Mouse (Mus musculus) heart, embryonic 16.5 days (tissue): ENCODE measurements around the gene Emilin2. TPM values are rescaled to one million over a fixed set of nuclear protein-coding genes. Genes with fewer than 3 reads are reported as not detected.

Experiments
- ATAC-seq: fragments of 200-750 bp; cut with Nextera tagmentation; replicated peaks from 2 replicates; pipeline ENCODE4 v1.8.0; 2017; ENCODE audit warnings: moderate number of reproducible peaks; ENCODE audit not compliant: insufficient read depth, low FRiP score; ENCODE audit errors: extremely low read depth
- H3K27ac ChIP-seq: fragments of 300-500 bp; sonication (generic); 2 replicates; pipeline ENCODE4 v1.5.1; 2014; ENCODE audit warnings: mild to moderate bottlenecking, low read length, control low read depth, moderate library complexity
- H3K27me3 ChIP-seq: fragments of 300-500 bp; sonication (generic); 2 replicates; pipeline ENCODE4 v1.6.1; 2014; ENCODE audit warnings: low read length, mixed read lengths; ENCODE audit not compliant: control insufficient read depth, insufficient read depth
- H3K36me3 ChIP-seq: fragments of 300-500 bp; sonication (generic); 2 replicates; pipeline ENCODE4 v1.6.1; 2014; ENCODE audit not compliant: control insufficient read depth, insufficient read depth
- H3K4me1 ChIP-seq: fragments of 300-500 bp; sonication (generic); 2 replicates; pipeline ENCODE4 v1.6.1; 2014; ENCODE audit warnings: low read length, mixed read lengths; ENCODE audit not compliant: control insufficient read depth, insufficient read depth
- H3K4me2 ChIP-seq: fragments of 300-500 bp; sonication (generic); 2 replicates; pipeline ENCODE4 v1.6.1; 2014; ENCODE audit warnings: low read depth, mild to moderate bottlenecking, control low read depth, low read length
- H3K4me3 ChIP-seq: fragments of 300-500 bp; sonication (generic); 2 replicates; pipeline ENCODE4 v1.5.1; 2014; ENCODE audit warnings: mild to moderate bottlenecking, control low read depth, low read length
- H3K9ac ChIP-seq: fragments of 300-500 bp; sonication (generic); 2 replicates; pipeline ENCODE4 v1.6.1; 2014; ENCODE audit warnings: low read length, control low read depth
- H3K9me3 ChIP-seq: fragments of 300-500 bp; sonication (generic); replicated peaks from 2 replicates; pipeline ENCODE4 v1.6.1; 2016; ENCODE audit warnings: low read length; ENCODE audit not compliant: control insufficient read depth
- WGBS: fragments of 180-500 bp; shearing (Covaris S2); extraction: QIAGEN DNeasy Blood & Tissue Kit; methylation state at CpG from one replicate; pipeline ENCODE4 v1.1.7; 2014; 5-methylcytosine and 5-hydroxymethylcytosine counted together
- polyA plus RNA-seq: library from polyadenylated mRNA; unstranded; fragments of >200 nt; fragmentation: Nextera tagmentation; extraction: Ambion mirVana; gene quantifications from 2 replicates; pipeline ENCODE4 v1.2.1, GENCODE M21; 2015

Gene Emilin2
- polyA plus RNA-seq, 1 experiment from 2014 or later: 35.5 TPM

DNA sequence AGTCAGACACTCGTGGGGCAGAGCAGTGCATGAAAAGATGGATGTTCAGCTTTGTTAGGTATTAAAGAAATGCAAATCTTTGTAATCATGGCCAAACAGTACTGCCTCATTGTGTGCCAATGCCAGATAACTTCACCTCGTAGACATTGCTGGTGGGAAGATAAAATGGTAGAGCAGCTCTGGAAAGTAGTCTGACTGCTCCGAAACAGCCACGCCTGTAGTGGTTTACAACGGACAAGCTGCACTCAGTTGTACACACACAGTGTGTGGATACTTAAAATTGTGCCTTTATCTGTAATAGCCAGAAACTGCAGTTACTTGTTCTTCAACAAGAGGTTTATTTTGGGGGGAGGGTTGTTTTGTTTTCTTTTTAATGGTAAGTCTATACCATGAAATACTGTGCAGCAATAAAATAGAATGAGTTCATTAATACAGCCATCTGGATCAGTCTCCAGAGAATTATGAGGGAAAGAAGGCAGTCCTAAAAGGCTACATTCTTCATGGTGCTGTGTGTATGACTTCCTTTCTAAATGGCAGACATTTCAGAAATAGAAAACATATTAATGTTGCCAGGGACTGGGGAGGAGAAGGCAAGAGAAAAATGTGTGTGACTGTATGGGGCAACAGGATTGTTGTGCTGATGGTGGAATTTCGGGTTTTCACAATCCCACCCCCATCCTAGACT lies 99.7 kb downstream of the Emilin2 start:
- Histone ChIP-seq H3K27ac (no peak overlapping the region), H3K36me3 (0 out of 2 replicates have a peak, but pooled peaks cover 3% of the 10 kb centered on the region), H3K4me2 (no peak overlapping the region), H3K9ac (no peak overlapping the region), H3K4me1 (peaks cover 19% of the 10 kb centered on the region), H3K27me3 (no peaks in the 10 kb centered on the region), H3K9me3 (peaks cover 8% of the 10 kb centered on the region), H3K4me3 (no peak overlapping the region)
- WGBS: 67% methylated on average over 6 of the region's 6 CpGs
- no peak for ATAC-seq

DNA sequence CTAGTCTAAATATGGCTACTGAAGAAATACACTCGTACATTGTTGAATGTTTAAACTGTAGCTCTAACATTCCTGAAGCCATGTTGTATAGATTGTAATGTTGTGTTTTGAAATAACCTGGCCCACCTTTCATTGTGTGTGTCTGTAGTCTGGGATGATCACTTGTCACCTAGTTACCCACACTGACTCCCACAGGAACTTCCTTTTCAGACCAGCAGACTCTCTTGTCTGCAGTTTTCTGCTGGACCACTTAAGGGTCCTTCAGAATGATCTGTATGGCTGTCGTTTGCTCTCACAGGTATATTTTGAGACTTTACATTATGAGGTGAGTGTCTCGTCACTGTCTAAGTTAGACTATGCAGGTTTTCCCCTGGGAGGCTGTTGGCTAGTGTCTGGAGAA lies 101.8 kb downstream of the Emilin2 start:
- Histone ChIP-seq H3K4me1 (peaks cover 17% of the 10 kb centered on the region), H3K27ac (no peak overlapping the region), H3K4me3 (no peak overlapping the region), H3K9me3 (peaks cover 8% of the 10 kb centered on the region), H3K36me3 (0 out of 2 replicates have a peak, but pooled peaks cover 3% of the 10 kb centered on the region), H3K4me2 (no peak overlapping the region), H3K27me3 (no peaks in the 10 kb centered on the region), H3K9ac (no peak overlapping the region)
- no peak for ATAC-seq
- WGBS: 54% methylated on average over 3 of the region's 3 CpGs

GRCm38 (mm10) chr17:71208921-71209320 lies 102.9 kb downstream of the Emilin2 start:
- no peak overlapping the region for H3K4me3 ChIP-seq
- H3K4me1 ChIP-seq: peaks cover 10% of the 10 kb centered on the region
- no peaks in the 10 kb centered on the region for H3K27me3 ChIP-seq
- peaks cover 8% of the 10 kb centered on the region for H3K9me3 ChIP-seq
- no peak overlapping the region for H3K4me2 ChIP-seq
- 0 out of 2 replicates have a peak, but pooled peaks cover 3% of the 10 kb centered on the region for H3K36me3 ChIP-seq
- H3K27ac ChIP-seq: no peak overlapping the region
- no peak overlapping the region for H3K9ac ChIP-seq
- ATAC-seq: no peak
- 90% methylated on average over 1 of the region's 1 CpGs for WGBS

DNA sequence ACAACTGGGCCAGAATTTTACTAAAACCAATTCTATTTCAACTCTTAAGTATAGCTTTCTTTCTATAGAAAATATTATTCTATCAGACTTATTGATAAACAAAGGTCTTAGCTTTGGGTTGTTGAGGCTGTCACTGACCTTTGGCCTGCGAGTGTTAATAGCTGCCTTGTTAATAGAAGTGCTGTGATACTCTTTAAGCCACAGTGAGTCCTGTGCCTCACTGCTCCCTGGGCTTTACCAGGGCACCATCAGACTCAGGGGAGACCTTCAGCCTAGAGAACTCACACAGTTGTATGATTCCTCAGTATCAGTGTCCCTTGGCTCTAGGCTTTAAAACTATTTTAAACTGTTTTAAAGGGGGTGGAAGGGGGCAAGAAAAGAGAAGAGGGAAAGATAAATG lies 103.4 kb downstream of the Emilin2 start:
- 0 out of 2 replicates have a peak, but pooled peaks cover 8% of the 10 kb centered on the region for H3K4me1 ChIP-seq

GRCm38 (mm10) chr17:71207268-71207667 lies 104.5 kb downstream of the Emilin2 start:
- H3K9me3 ChIP-seq: peaks cover 8% of the 10 kb centered on the region
- no peak overlapping the region for H3K4me2 ChIP-seq
- 96% methylated on average over 3 of the region's 3 CpGs for WGBS
- H3K27me3 ChIP-seq: no peaks in the 10 kb centered on the region
- H3K4me1 ChIP-seq: 0 out of 2 replicates have a peak, but pooled peaks cover 8% of the 10 kb centered on the region
- no peak overlapping the region for H3K4me3 ChIP-seq
- no peak for ATAC-seq
- 0 out of 2 replicates have a peak, but pooled peaks cover 3% of the 10 kb centered on the region for H3K36me3 ChIP-seq
- H3K27ac ChIP-seq: no peak overlapping the region
- no peak overlapping the region for H3K9ac ChIP-seq

More for the DNA sequence above, 103.4 kb downstream of the Emilin2 start:
- Histone ChIP-seq H3K27ac (no peak overlapping the region), H3K4me2 (no peak overlapping the region), H3K9ac (no peak overlapping the region), H3K4me3 (no peak overlapping the region), H3K27me3 (no peaks in the 10 kb centered on the region), H3K9me3 (peaks cover 8% of the 10 kb centered on the region), H3K36me3 (0 out of 2 replicates have a peak, but pooled peaks cover 3% of the 10 kb centered on the region)
- WGBS: 100% methylated on average over 1 of the region's 1 CpGs
- ATAC-seq: no peak

- Histone ChIP-seq H3K4me3 (no peak overlapping the region), H3K27ac (no peak overlapping the region), H3K4me1 (0 out of 2 replicates have a peak, but pooled peaks cover 6% of the 10 kb centered on the region), H3K9me3 (peaks cover 8% of the 10 kb centered on the region), H3K9ac (no peak overlapping the region), H3K36me3 (0 out of 2 replicates have a peak, but pooled peaks cover 3% of the 10 kb centered on the region), H3K4me2 (no peak overlapping the region), H3K27me3 (no peaks in the 10 kb centered on the region)
- ATAC-seq: no peak; the same call in 1 of the 2 replicates
- WGBS: 50% methylated on average over 12 of the region's 12 CpGs
These were observed 105.5 kb downstream of the Emilin2 start for GRCm38 (mm10) chr17:71206136-71206893.

DNA sequence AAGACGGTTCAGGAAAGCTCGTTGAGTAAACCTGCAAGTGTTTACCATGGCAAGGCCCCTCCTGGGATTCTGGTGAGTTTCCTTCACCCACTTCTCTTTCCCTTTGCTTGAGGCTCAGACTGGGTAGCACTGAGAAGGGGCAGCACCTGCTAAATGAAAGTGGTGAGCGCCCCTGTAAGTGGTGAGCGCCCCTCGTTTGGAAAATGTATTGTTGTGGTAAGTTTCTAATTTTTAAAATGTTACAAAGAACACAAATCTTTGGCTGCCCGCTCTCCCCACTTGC lies 107.0 kb downstream of the Emilin2 start:
- Histone ChIP-seq H3K27ac (no peak overlapping the region), H3K4me2 (no peak overlapping the region), H3K9me3 (peaks cover 8% of the 10 kb centered on the region), H3K4me3 (no peak overlapping the region), H3K4me1 (0 out of 2 replicates have a peak, but pooled peaks cover 6% of the 10 kb centered on the region), H3K27me3 (no peaks in the 10 kb centered on the region), H3K36me3 (0 out of 2 replicates have a peak, but pooled peaks cover 3% of the 10 kb centered on the region), H3K9ac (no peak overlapping the region)
- no peak for ATAC-seq
- 75% methylated on average over 6 of the region's 6 CpGs for WGBS

GRCm38 (mm10) chr17:71203998-71204808 lies 107.6 kb downstream of the Emilin2 start:
- Histone ChIP-seq H3K27ac (no peak overlapping the region), H3K4me2 (no peak overlapping the region), H3K4me1 (0 out of 2 replicates have a peak, but pooled peaks cover 6% of the 10 kb centered on the region), H3K9me3 (peaks cover 8% of the 10 kb centered on the region), H3K36me3 (0 out of 2 replicates have a peak, but pooled peaks cover 3% of the 10 kb centered on the region), H3K4me3 (no peak overlapping the region), H3K9ac (no peak overlapping the region), H3K27me3 (no peaks in the 10 kb centered on the region)
- no peak for ATAC-seq
- WGBS: 81% methylated on average over 9 of the region's 9 CpGs
